Mouse (Mus musculus) myocyte (in vitro differentiated cells): Measurements from ENCODE around the gene Krtdap.

ENCODE experiments used
- CEBPB ChIP-seq: IDR thresholded peaks from 2 replicates; pipeline ENCODE4 v1.6.1; 2011; ENCODE audit warnings: mild to moderate bottlenecking, moderate library complexity; ENCODE audit not compliant: poor library complexity, insufficient read depth, severe bottlenecking
- MAX ChIP-seq: IDR thresholded peaks from one replicate; pipeline ENCODE4 v1.6.1; 2011; ENCODE audit warnings: low read depth, mild to moderate bottlenecking, control low read depth
- MYOD1 ChIP-seq, 3 experiments: IDR thresholded peaks; one replicate each; pipeline ENCODE4 v1.6.1; 2011; ENCODE audit warnings: control low read depth in 2 of 3, low read depth in 2 of 3, mild to moderate bottlenecking in 2 of 3, moderate library complexity in 1 of 3; ENCODE audit not compliant: insufficient read length in 2 of 3, control insufficient read depth in 1 of 3
- MYOG ChIP-seq, 3 experiments: IDR thresholded peaks; one replicate each; pipeline ENCODE4 v1.6.1; 2011; ENCODE audit warnings: control low read depth in 2 of 3, low read depth in 2 of 3, mild to moderate bottlenecking in 2 of 3; ENCODE audit not compliant: insufficient read length in 2 of 3, control insufficient read depth in 1 of 3, insufficient read depth in 1 of 3
- POLR2A ChIP-seq: IDR thresholded peaks from one replicate; pipeline ENCODE4 v1.6.1; 2011; ENCODE audit warnings: low read depth, mild to moderate bottlenecking, control low read depth, moderate library complexity; ENCODE audit not compliant: insufficient read length
- REST ChIP-seq: IDR thresholded peaks from one replicate; pipeline ENCODE4 v1.6.1; 2011; ENCODE audit warnings: mild to moderate bottlenecking, control low read depth, moderate library complexity; ENCODE audit not compliant: insufficient read depth, insufficient read length
- TCF12 ChIP-seq: IDR thresholded peaks from one replicate; pipeline ENCODE4 v1.6.1; 2011; ENCODE audit warnings: mild to moderate bottlenecking, control low read depth; ENCODE audit not compliant: poor library complexity, insufficient read depth, severe bottlenecking
- TCF3 ChIP-seq: IDR thresholded peaks from one replicate; pipeline ENCODE4 v1.6.1; 2011; ENCODE audit warnings: low read depth, control low read depth; ENCODE audit not compliant: insufficient read length
- USF1 ChIP-seq: IDR thresholded peaks from one replicate; pipeline ENCODE4 v1.6.1; 2011; ENCODE audit warnings: low read depth, mild to moderate bottlenecking, control low read depth, moderate library complexity

DNA sequence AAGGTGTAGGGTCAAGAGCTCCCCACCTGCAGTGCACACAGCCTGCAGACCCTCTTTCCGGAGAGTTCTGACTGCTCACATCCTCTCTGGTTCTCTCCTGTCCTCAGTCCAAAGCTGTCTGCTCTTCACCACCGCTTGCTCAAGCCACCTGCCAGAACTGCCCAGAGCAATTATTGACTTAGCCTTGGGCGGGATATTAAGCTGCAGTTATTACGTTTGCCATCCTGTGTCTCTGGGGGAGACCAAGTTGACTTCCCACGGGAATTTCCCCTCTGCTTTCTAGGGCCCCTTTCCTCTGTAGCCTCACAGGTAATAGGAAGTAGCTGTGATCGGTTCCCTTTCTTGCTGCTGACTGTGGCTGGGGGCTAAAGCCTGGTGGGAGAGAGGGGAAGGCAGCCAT lies 32.4 kb downstream of the Krtdap start:
- TF ChIP-seq POLR2A (no peak), MYOD1 (IDR thresholded peaks at IDR 0.05; ENCODE audit: control insufficient read depth in 1 of 3, insufficient read length in 2 of 3, low read depth in 2 of 3) (no peak), MAX (no peak), USF1 (no peak), REST (no peak), TCF12 (no peak), TCF3 (no peak), CEBPB (no peak), MYOG (IDR thresholded peaks at IDR 0.05; ENCODE audit: control insufficient read depth in 1 of 3, insufficient read depth in 1 of 3, insufficient read length in 2 of 3, low read depth in 2 of 3) (no peak)
